Mouse (Mus musculus): ENCODE data around the gene Mogat1. TPM values are rescaled to one million over a fixed set of nuclear protein-coding genes. Genes with fewer than 3 reads are reported as not detected.
A peak's percentile ranks its signal among the peaks of the same experiment; 100 is the strongest.
"Not testable (repeated sequence)": the region's sequence is repeated elsewhere in the genome, so short reads cannot be mapped to it uniquely, and the experiment has no call there.

Mogat1 gene
- not detected for total RNA-seq (2021)
- long read RNA-seq, experiment 1, partial matches to known transcripts = 0 of 1 reads
- long read RNA-seq, experiment 1, other reads (novel, unspliced or antisense) = 1 of 1 reads
- long read RNA-seq, experiment 2 = 0 reads

- no peak for DNase-seq (ENCODE audit: low spot score in 2 of 2)
These were observed at the start of gene Mogat1 for GRCm38 (mm10) chr1:78510862-78511261. Mogat1 (plus strand) TSS chr1:78510991.

- DNase-seq (ENCODE audit: low spot score in 2 of 2) = no peak
These were observed 38.4 kb upstream of the Mogat1 start for GRCm38 (mm10) chr1:78472441-78472840.

- DNase-seq (ENCODE audit: low spot score in 2 of 2) = no peak
These were observed 27.4 kb upstream of the Mogat1 start for GRCm38 (mm10) chr1:78483430-78483829.

GRCm38 (mm10) chr1:78484361-78484760 lies 26.4 kb upstream of the Mogat1 start:
- DNase-seq (ENCODE audit: low spot score in 2 of 2) = no peak

GRCm38 (mm10) chr1:78488427-78488751 lies 22.4 kb upstream of the Mogat1 start:
- no peak for DNase-seq (ENCODE audit: low spot score in 2 of 2)

GRCm38 (mm10) chr1:78488752-78489492 lies 21.9 kb upstream of the Mogat1 start, which contains the start of gene Farsb:
Farsb (minus strand) TSS chr1:78488897.
- peak; percentile 89 to 91 for DNase-seq (ENCODE audit: low spot score in 2 of 2)

GRCm38 (mm10) chr1:78490143-78490542 lies 20.6 kb upstream of the Mogat1 start:
- DNase-seq (ENCODE audit: low spot score in 2 of 2) = no peak

GRCm38 (mm10) chr1:78501036-78501435 lies 9.8 kb upstream of the Mogat1 start:
- DNase-seq (ENCODE audit: low spot score in 2 of 2) = no peak

GRCm38 (mm10) chr1:78501856-78502255 lies 8.9 kb upstream of the Mogat1 start:
- not testable (repeated sequence) for DNase-seq (ENCODE audit: low spot score in 2 of 2)

GRCm38 (mm10) chr1:78502527-78502926 lies 8.3 kb upstream of the Mogat1 start:
- no peak for DNase-seq (ENCODE audit: low spot score in 2 of 2)

GRCm38 (mm10) chr1:78507137-78507536 lies 3.7 kb upstream of the Mogat1 start:
- DNase-seq (ENCODE audit: low spot score in 2 of 2) = no peak

- DNase-seq (ENCODE audit: low spot score in 2 of 2) = peak in 1 of 2 experiments; percentile 32
These were observed 900 bp downstream of the Mogat1 start, which contains the start of gene BC035947 for GRCm38 (mm10) chr1:78511621-78512160. BC035947 (minus strand) TSS chr1:78512158.

GRCm38 (mm10) chr1:78512756-78513155 lies 2.0 kb downstream of the Mogat1 start:
- DNase-seq (ENCODE audit: low spot score in 2 of 2) = no peak

GRCm38 (mm10) chr1:78518907-78519306 lies 8.1 kb downstream of the Mogat1 start:
- DNase-seq (ENCODE audit: low spot score in 2 of 2) = no peak

- peak; percentile 30 to 67 for DNase-seq (ENCODE audit: low spot score in 2 of 2)
These were observed 14.5 kb downstream of the Mogat1 start for GRCm38 (mm10) chr1:78525189-78525886.

GRCm38 (mm10) chr1:78528356-78528755 lies 17.6 kb downstream of the Mogat1 start:
- DNase-seq (ENCODE audit: low spot score in 2 of 2) = no peak

GRCm38 (mm10) chr1:78529011-78529410 lies 18.2 kb downstream of the Mogat1 start:
- DNase-seq (ENCODE audit: low spot score in 2 of 2) = no peak

GRCm38 (mm10) chr1:78530500-78531215 lies 19.9 kb downstream of the Mogat1 start:
- DNase-seq (ENCODE audit: low spot score in 2 of 2) = no peak

GRCm38 (mm10) chr1:78532184-78532800 lies 21.5 kb downstream of the Mogat1 start:
- peak; percentile 24 to 66 for DNase-seq (ENCODE audit: low spot score in 2 of 2)

GRCm38 (mm10) chr1:78534428-78535150 lies 23.8 kb downstream of the Mogat1 start:
- DNase-seq (ENCODE audit: low spot score in 2 of 2) = no peak
